Mouse (Mus musculus) limb, embryonic 14.5 days (tissue): ENCODE results near the gene Rbm12. TPM values are rescaled to one million over a fixed set of nuclear protein-coding genes. Genes with fewer than 3 reads are reported as not detected.
"Not testable (repeated sequence)": the region's sequence is repeated elsewhere in the genome, so short reads cannot be mapped to it uniquely, and the experiment has no call there.

Experiments
- ATAC-seq: fragments of 200-750 bp; cut with Nextera tagmentation; 2 replicates; pipeline ENCODE4 v1.8.0; 2017; ENCODE audit warnings: low read depth, moderate number of reproducible peaks, moderate TSS enrichment; ENCODE audit not compliant: low FRiP score
- DNase-seq: peaks from one replicate; pipeline ENCODE4 v3.0.0-alpha.2; 2015; ENCODE audit warnings: low spot score
- H3K27ac ChIP-seq: fragments of 300-500 bp; sonication (generic); replicated peaks from 2 replicates; pipeline ENCODE4 v1.5.1; 2014; ENCODE audit warnings: low read depth, mild to moderate bottlenecking, low read length, moderate library complexity, mixed read lengths
- H3K27me3 ChIP-seq: fragments of 300-500 bp; sonication (generic); 2 replicates; pipeline ENCODE4 v1.6.1; 2014; ENCODE audit warnings: low read length, mixed read lengths; ENCODE audit not compliant: control insufficient read depth, insufficient read depth
- H3K36me3 ChIP-seq: fragments of 300-500 bp; sonication (generic); 2 replicates; pipeline ENCODE4 v1.6.1; 2014; ENCODE audit warnings: mild to moderate bottlenecking, low read length, moderate library complexity, mixed read lengths; ENCODE audit not compliant: control insufficient read depth, insufficient read depth
- H3K4me1 ChIP-seq: fragments of 300-500 bp; sonication (generic); 2 replicates; pipeline ENCODE4 v1.6.1; 2014; ENCODE audit warnings: antibody characterized with exemption, low read length, mixed read lengths; ENCODE audit not compliant: control insufficient read depth, insufficient read depth
- H3K4me2 ChIP-seq: fragments of 300-500 bp; sonication (generic); replicated peaks from 2 replicates; pipeline ENCODE4 v1.6.1; 2014; ENCODE audit warnings: low read depth, mild to moderate bottlenecking, low read length, moderate library complexity; ENCODE audit not compliant: severe bottlenecking
- H3K4me3 ChIP-seq: fragments of 300-500 bp; sonication (generic); replicated peaks from 2 replicates; pipeline ENCODE4 v1.5.1; 2014; ENCODE audit warnings: low read length
- H3K9ac ChIP-seq: fragments of 300-500 bp; sonication (generic); 2 replicates; pipeline ENCODE4 v1.6.1; 2014; ENCODE audit warnings: mild to moderate bottlenecking, low read depth, low read length, moderate library complexity; ENCODE audit not compliant: severe bottlenecking
- H3K9me3 ChIP-seq: fragments of 300-500 bp; sonication (generic); 2 replicates; pipeline ENCODE4 v1.6.1; 2016; ENCODE audit warnings: low read length; ENCODE audit not compliant: control insufficient read depth
- POLR2A ChIP-seq: fragments of 200-500 bp; IDR thresholded peaks from 2 replicates; pipeline ENCODE4 v1.8.0; 2012; ENCODE audit warnings: inconsistent platforms, mild to moderate bottlenecking, moderate library complexity, borderline replicate concordance; ENCODE audit not compliant: insufficient read depth, insufficient read length; ENCODE audit errors: extremely low read depth
- WGBS: fragments of 180-500 bp; shearing (Covaris S2); extraction: QIAGEN DNeasy Blood & Tissue Kit; methylation state at CpG from one replicate; pipeline ENCODE4 v1.1.7; 2014; 5-methylcytosine and 5-hydroxymethylcytosine counted together
- polyA plus RNA-seq, 2 experiments: library from polyadenylated mRNA; depleted of rRNA in 1 of 2; stranded (reverse) in 1 of 2; unstranded in 1 of 2; fragments of >200 nt; fragmentation: Nextera tagmentation in 1 of 2; extraction: Ambion mirVana in 1 of 2; gene quantifications; 2 replicates each; pipeline versions ENCODE4 v1.2.1 to v1.2.3; 2012 to 2014

The Rbm12 gene
- polyA plus RNA-seq, 2 experiments: 28.5 to 30.6 TPM

DNA sequence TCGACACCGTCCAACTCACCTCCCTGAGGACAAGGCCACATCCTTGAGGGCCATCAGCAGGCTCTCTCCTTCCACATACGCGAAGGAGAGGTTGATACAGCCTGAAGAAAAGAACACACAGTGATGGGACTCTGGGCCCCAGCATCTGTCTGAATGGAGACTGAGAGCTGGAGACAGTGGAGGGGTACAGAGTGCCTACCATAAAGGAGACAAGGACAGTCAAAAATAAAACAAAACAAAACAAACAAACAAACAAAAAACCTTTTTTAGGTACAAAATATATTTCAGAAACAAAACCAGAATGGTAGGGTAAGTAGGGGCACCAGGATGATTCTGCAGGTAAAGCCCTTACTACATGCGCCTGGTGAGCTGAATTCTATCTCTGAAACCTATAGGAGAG lies 15.2 kb upstream of the Rbm12 start, which contains the start of gene Gm28036:
Gene Gm28036, minus strand, starts transcription at position 101 of the 400 bp plus-strand sequence.
- Histone ChIP-seq H3K27ac (no peak within 1 kb of the TSS), H3K9ac (no peak within 1 kb of the TSS), H3K36me3 (peaks cover 31% of the 10 kb centered on the region), H3K9me3 (no peaks in the 10 kb centered on the region), H3K4me1 (no peaks in the 10 kb centered on the region), H3K27me3 (no peaks in the 10 kb centered on the region), H3K4me3 (no peak within 1 kb of the TSS), H3K4me2 (no peak within 1 kb of the TSS)
- ATAC-seq (no peak), DNase-seq (no peak)
- TF ChIP-seq POLR2A: no peak
- 96% methylated on average over 5 of the region's 5 CpGs for WGBS

DNA sequence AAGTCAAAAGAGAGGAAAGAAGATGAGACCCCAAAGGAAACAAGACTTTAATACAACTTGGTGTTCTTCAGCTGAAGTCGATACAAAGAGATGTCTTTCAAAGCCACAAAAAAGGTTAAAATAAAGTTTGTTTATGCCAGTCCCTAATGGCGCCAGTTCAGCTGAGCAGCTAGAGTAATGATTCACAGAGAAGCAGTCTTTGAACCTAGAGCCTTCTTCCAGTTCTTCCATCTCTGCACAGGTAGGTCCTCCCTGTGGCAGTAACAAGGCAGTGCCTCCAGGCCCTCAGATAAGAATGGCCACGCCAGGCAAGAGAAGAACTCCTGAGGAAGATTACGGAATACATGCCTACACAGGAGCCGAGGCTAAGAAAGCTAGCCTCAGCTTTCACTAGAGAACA lies 12.0 kb upstream of the Rbm12 start:
- Histone ChIP-seq H3K4me3 (no peak overlapping the region), H3K9ac (no peak overlapping the region)
- ATAC-seq: no peak

DNA sequence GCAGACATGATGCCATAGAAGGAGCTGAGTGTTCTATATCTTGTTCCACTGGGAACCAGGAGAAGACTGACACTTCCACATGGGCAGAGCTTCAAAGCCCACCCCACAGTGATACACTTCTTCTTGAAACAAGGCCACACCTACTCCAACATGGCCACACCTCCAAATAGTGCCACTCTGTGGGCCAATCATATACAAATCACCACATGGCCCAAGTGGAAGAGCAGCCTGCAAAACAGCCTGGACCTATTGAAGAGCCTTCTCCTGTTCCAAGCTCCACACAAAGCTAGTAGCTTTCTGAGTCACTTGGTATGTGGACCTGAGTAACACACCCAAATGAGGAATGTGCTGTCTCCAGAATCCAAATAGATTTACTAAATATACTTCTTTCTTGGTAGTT lies 7.8 kb upstream of the Rbm12 start:
- no peak for ATAC-seq

More for the DNA sequence above, 12.0 kb upstream of the Rbm12 start:
- TF ChIP-seq POLR2A: no peak
- Histone ChIP-seq H3K9me3 (no peaks in the 10 kb centered on the region), H3K27me3 (no peaks in the 10 kb centered on the region), H3K27ac (no peak overlapping the region), H3K4me1 (no peaks in the 10 kb centered on the region), H3K4me2 (no peak overlapping the region), H3K36me3 (peaks cover 29% of the 10 kb centered on the region)
- DNase-seq: no peak
- WGBS: 91% methylated on average over 5 of the region's 5 CpGs

GRCm38 (mm10) chr2:156112080-156112423 lies 274 bp upstream of the Rbm12 start:
- peak overlapping the region; percentile 98; the same call in 1 of the 2 replicates for H3K9ac ChIP-seq
- H3K9me3 ChIP-seq, H3K36me3 ChIP-seq, H3K4me1 ChIP-seq, ATAC-seq, H3K27me3 ChIP-seq, DNase-seq: not testable (repeated sequence)
- H3K27ac ChIP-seq: peak overlapping the region; percentile 92
- H3K4me3 ChIP-seq: peak overlapping the region; percentile 91
- 31% methylated on average over 5 of the region's 5 CpGs for WGBS
- H3K4me2 ChIP-seq: peak overlapping the region; percentile 68

More for the DNA sequence above, 7.8 kb upstream of the Rbm12 start:
- no peak for DNase-seq
- Histone ChIP-seq H3K9ac (no peak overlapping the region), H3K4me3 (no peak overlapping the region), H3K27me3 (no peaks in the 10 kb centered on the region), H3K4me2 (no peak overlapping the region), H3K36me3 (peaks cover 8% of the 10 kb centered on the region; the same call in 1 of the 2 replicates), H3K9me3 (no peaks in the 10 kb centered on the region), H3K27ac (no peak overlapping the region), H3K4me1 (no peaks in the 10 kb centered on the region)
- no peak for TF ChIP-seq POLR2A

- Histone ChIP-seq H3K9ac (peak overlapping the region; percentile 98), H3K4me3 (peak overlapping the region; percentile 91), H3K9me3 (no peaks in the 10 kb centered on the region), H3K4me2 (peak overlapping the region; percentile 68), H3K27ac (peak overlapping the region; percentile 92), H3K27me3 (no peaks in the 10 kb centered on the region), H3K36me3 (no peaks in the 10 kb centered on the region; the same call in 1 of the 2 replicates), H3K4me1 (peaks cover 9% of the 10 kb centered on the region)
- under 1% methylated on average over 16 of the region's 16 CpGs for WGBS
- no peak for TF ChIP-seq POLR2A
- peak; percentile 45 for ATAC-seq
- peak; percentile 52 for DNase-seq
Measured at GRCm38 (mm10) chr2:156110627-156111357, 986 bp downstream of the Rbm12 start.
